Mouse (Mus musculus) kidney, adult 2 months (tissue): ENCODE measurements around the gene Slpi. TPM values are rescaled to one million over a fixed set of nuclear protein-coding genes. Genes with fewer than 3 reads are reported as not detected.

Source experiments
- DNase-seq: peaks from one replicate; pipeline ENCODE4 v3.0.0; 2021
- H3K27ac ChIP-seq: fragments of 200-500 bp; 2 replicates; pipeline ENCODE4 v1.5.1; 2012; ENCODE audit warnings: low read depth, low read length, control low read depth, inconsistent platforms; ENCODE audit not compliant: insufficient read depth
- H3K27me3 ChIP-seq: fragments of 200-500 bp; replicated peaks from 2 replicates; pipeline ENCODE4 v1.6.1; 2012; ENCODE audit warnings: mild to moderate bottlenecking, moderate library complexity, low read length, inconsistent platforms; ENCODE audit not compliant: control insufficient read depth, insufficient read depth
- H3K36me3 ChIP-seq: fragments of 200-500 bp; 2 replicates; pipeline ENCODE4 v1.6.1; 2012; ENCODE audit warnings: mild to moderate bottlenecking, moderate library complexity, low read length, inconsistent platforms; ENCODE audit not compliant: control insufficient read depth, insufficient read depth
- H3K4me1 ChIP-seq: fragments of 200-500 bp; 2 replicates; pipeline ENCODE4 v1.6.1; 2011; ENCODE audit warnings: low read length; ENCODE audit not compliant: control insufficient read depth, insufficient read depth
- H3K4me3 ChIP-seq: fragments of 200-500 bp; 2 replicates; pipeline ENCODE4 v1.5.1; 2011; ENCODE audit warnings: mild to moderate bottlenecking, low read depth, low read length, control low read depth; ENCODE audit not compliant: insufficient read depth
- CTCF ChIP-seq: fragments of 200-500 bp; conservative IDR thresholded peaks from 2 replicates; pipeline ENCODE4 v1.5.1; 2011; ENCODE audit warnings: low read depth, mild to moderate bottlenecking, control low read depth, low read length, moderate library complexity, mixed read lengths; ENCODE audit not compliant: insufficient read depth, insufficient read length
- POLR2A ChIP-seq: fragments of 200-500 bp; IDR thresholded peaks from one replicate; pipeline ENCODE4 v1.6.1; 2011; ENCODE audit warnings: low read depth, low read length, control low read depth
- WGBS: fragments of 180-500 bp; shearing (Covaris S2); methylation state at CpG from one replicate; pipeline ENCODE4 v1.1.7; 2018; 5-methylcytosine and 5-hydroxymethylcytosine counted together
- polyA plus RNA-seq: library from polyadenylated mRNA; depleted of rRNA; stranded (reverse); fragments of >200 nt; gene quantifications from 2 replicates; pipeline ENCODE4 v1.2.3, GENCODE M21; 2012

Slpi gene
- polyA plus RNA-seq, 1 experiment, result 4.6 TPM

GRCm38 (mm10) chr2:164407708-164408107 is 18.8 kb upstream of the Slpi start:
- TF ChIP-seq POLR2A (no peak), CTCF (peak; percentile 80)
- H3K4me3 ChIP-seq, result no peak overlapping the region
- H3K36me3 ChIP-seq, result no peaks in the 10 kb centered on the region
- DNase-seq, result peak; percentile 70
- no peaks in the 10 kb centered on the region for H3K27me3 ChIP-seq
- H3K27ac ChIP-seq, result no peak overlapping the region
- WGBS, result 2% methylated on average over 22 of the region's 22 CpGs
- H3K4me1 ChIP-seq, result 0 out of 2 replicates have a peak, but pooled peaks cover 4% of the 10 kb centered on the region

- H3K4me1 ChIP-seq, result 0 out of 2 replicates have a peak, but pooled peaks cover 4% of the 10 kb centered on the region
- TF ChIP-seq CTCF (no peak), POLR2A (no peak)
- no peak overlapping the region for H3K27ac ChIP-seq
- H3K4me3 ChIP-seq, result no peak overlapping the region
- WGBS, result 63% methylated on average over 5 of the region's 5 CpGs
- H3K36me3 ChIP-seq, result no peaks in the 10 kb centered on the region
- no peak for DNase-seq
- H3K27me3 ChIP-seq, result no peaks in the 10 kb centered on the region
These were observed 16.6 kb upstream of the Slpi start for GRCm38 (mm10) chr2:164405519-164405918.

- Histone ChIP-seq H3K27ac (no peak within 1 kb of the TSS), H3K27me3 (no peaks in the 10 kb centered on the region), H3K4me1 (0 out of 2 replicates have a peak, but pooled peaks cover 4% of the 10 kb centered on the region), H3K4me3 (peak within 1 kb of the TSS; percentile 42), H3K36me3 (no peaks in the 10 kb centered on the region)
- no peak for DNase-seq
- WGBS, result 47% methylated on average over 9 of the region's 9 CpGs
- TF ChIP-seq CTCF (no peak), POLR2A (no peak)
These were observed 16.2 kb upstream of the Slpi start, which contains the start of gene Matn4 for GRCm38 (mm10) chr2:164405060-164405459. Matn4 (minus strand) TSS chr2:164405160.

GRCm38 (mm10) chr2:164404082-164404990 is 15.4 kb upstream of the Slpi start:
- H3K36me3 ChIP-seq, result no peaks in the 10 kb centered on the region
- H3K4me1 ChIP-seq, result 0 out of 2 replicates have a peak, but pooled peaks cover 4% of the 10 kb centered on the region
- TF ChIP-seq POLR2A (no peak), CTCF (no peak)
- peak; percentile 67 for DNase-seq
- H3K4me3 ChIP-seq, result peak overlapping the region; percentile 42
- WGBS, result 5% methylated on average over 49 of the region's 49 CpGs
- no peak overlapping the region for H3K27ac ChIP-seq
- no peaks in the 10 kb centered on the region for H3K27me3 ChIP-seq

- H3K27ac ChIP-seq, result no peak overlapping the region
- H3K4me3 ChIP-seq, result no peak overlapping the region
- no peaks in the 10 kb centered on the region for H3K36me3 ChIP-seq
- H3K27me3 ChIP-seq, result no peaks in the 10 kb centered on the region
- whole genome bisulfite sequencing, result 50% methylated on average over 14 of the region's 14 CpGs
- H3K4me1 ChIP-seq, result 0 out of 2 replicates have a peak, but pooled peaks cover 4% of the 10 kb centered on the region
- DNase-seq, result no peak
- TF ChIP-seq POLR2A, result no peak
- no peak for TF ChIP-seq CTCF
These were observed 14.6 kb upstream of the Slpi start for GRCm38 (mm10) chr2:164403396-164404081.

- H3K27me3 ChIP-seq, result no peaks in the 10 kb centered on the region
- H3K27ac ChIP-seq, result no peak within 1 kb of the TSS
- H3K4me1 ChIP-seq, result 0 out of 2 replicates have a peak, but pooled peaks cover 4% of the 10 kb centered on the region
- no peak for TF ChIP-seq POLR2A
- TF ChIP-seq CTCF, result peak; percentile 81
- H3K4me3 ChIP-seq, result no peak within 1 kb of the TSS
- peak; percentile 83 for DNase-seq
- no peaks in the 10 kb centered on the region for H3K36me3 ChIP-seq
- WGBS, result 8% methylated on average over 17 of the region's 17 CpGs
These were observed 14.0 kb upstream of the Slpi start, which contains the start of gene Rbpjl for GRCm38 (mm10) chr2:164402906-164403305. Rbpjl (plus strand) TSS chr2:164403141.
